Mouse (Mus musculus) heart, adult 2 months (tissue): ENCODE measurements around the gene Kif28. TPM values are rescaled to one million over a fixed set of nuclear protein-coding genes. Genes with fewer than 3 reads are reported as not detected.

ENCODE experiments used
- DNase-seq, 2 experiments: peaks; one replicate each; pipeline ENCODE4 v3.0.0; 2021
- H3K27ac ChIP-seq: fragments of 200-600 bp; 2 replicates; pipeline ENCODE4 v1.8.1; 2022
- H3K27me3 ChIP-seq: fragments of 200-500 bp; 2 replicates; pipeline ENCODE4 v1.6.1; 2012; ENCODE audit warnings: mild to moderate bottlenecking, low read length, inconsistent platforms, mixed read lengths; ENCODE audit not compliant: control insufficient read depth, insufficient read depth
- H3K36me3 ChIP-seq: fragments of 200-500 bp; 2 replicates; pipeline ENCODE4 v1.6.1; 2012; ENCODE audit warnings: low read length, inconsistent platforms; ENCODE audit not compliant: control insufficient read depth, insufficient read depth
- H3K4me1 ChIP-seq: fragments of 200-500 bp; 2 replicates; pipeline ENCODE4 v1.6.1; 2011; ENCODE audit warnings: low read length; ENCODE audit not compliant: control insufficient read depth, insufficient read depth
- H3K4me3 ChIP-seq: fragments of 200-600 bp; 2 replicates; pipeline ENCODE4 v1.8.1; 2022
- H3K79me2 ChIP-seq: fragments of 200-500 bp; replicated peaks from 2 replicates; pipeline ENCODE4 v1.6.1; 2012; ENCODE audit warnings: mild to moderate bottlenecking, inconsistent platforms, low read length, moderate library complexity, mixed read lengths; ENCODE audit not compliant: control insufficient read depth, insufficient read depth
- H3K9ac ChIP-seq: fragments of 200-500 bp; 2 replicates; pipeline ENCODE4 v1.6.1; 2012; ENCODE audit warnings: low read depth, mild to moderate bottlenecking, control low read depth, inconsistent platforms, low read length, mixed read lengths
- CTCF ChIP-seq: fragments of 200-600 bp; IDR thresholded peaks from 2 replicates; pipeline ENCODE4 v1.8.1; 2022; ENCODE audit warnings: antibody characterized with exemption, mild to moderate bottlenecking, moderate library complexity
- EP300 ChIP-seq: fragments of 200-500 bp; IDR thresholded peaks from 2 replicates; pipeline ENCODE4 v1.6.1; 2011; ENCODE audit warnings: low read depth, low read length, control low read depth; ENCODE audit not compliant: insufficient read depth
- POLR2A ChIP-seq: fragments of 200-500 bp; IDR thresholded peaks from 2 replicates; pipeline ENCODE4 v1.6.1; 2011; ENCODE audit warnings: mild to moderate bottlenecking, low read depth, low read length, control low read depth; ENCODE audit not compliant: insufficient read depth
- whole genome bisulfite sequencing: fragments of 180-500 bp; shearing (Covaris S2); methylation state at CpG from one replicate; pipeline ENCODE4 v1.1.7; 2018; 5-methylcytosine and 5-hydroxymethylcytosine counted together
- intact Hi-C: fragments of 180-260 bp; cut with DNase I; formaldehyde crosslinking; loops from one replicate; pipeline ENCODE4 v1.15.1; 2025
- long read RNA-seq: library from polyadenylated mRNA; stranded (forward); transcript quantifications from one replicate; pipeline ENCODE4 v2.0.0, GENCODE M21; 2021
- polyA plus RNA-seq: library from polyadenylated mRNA; depleted of rRNA; stranded (reverse); fragments of >200 nt; gene quantifications from 2 replicates; pipeline ENCODE4 v1.2.3, GENCODE M21; 2012; rRNA removed
- total RNA-seq, 2 experiments: library from RNA; stranded (reverse); gene quantifications; 2 replicates each; pipeline ENCODE4 v1.2.3; 2021

Gene Kif28
- under 1 TPM; 0.25 to 0.47 TPM for total RNA-seq
- 0.66 and 1.2 TPM in 2 replicates for polyA plus RNA-seq
- long read RNA-seq, partial matches to known transcripts = 0 of 1 reads
- long read RNA-seq, other reads (novel, unspliced or antisense) = 1 of 1 reads

DNA sequence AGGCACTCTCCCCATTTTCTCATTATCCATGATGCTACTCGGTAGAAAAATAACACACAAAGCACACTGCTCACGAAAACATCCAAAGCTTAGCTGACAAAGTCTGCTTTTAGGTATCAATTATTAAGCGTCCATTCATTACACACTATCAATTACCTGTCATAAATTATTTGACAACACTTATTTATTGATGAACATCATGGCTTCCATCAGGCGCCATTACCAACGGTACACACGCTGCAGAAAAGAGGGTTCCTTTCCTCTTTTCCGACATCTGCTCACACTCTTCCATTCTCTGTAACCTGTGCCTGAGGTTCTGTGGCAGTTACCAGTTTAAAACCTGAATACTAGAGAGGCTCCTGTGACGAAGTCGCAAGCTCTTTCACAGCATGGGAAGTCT, at the start of gene Kif28:
Gene Kif28, minus strand, starts transcription at position 101 of the 400 bp plus-strand sequence.
- no peak within 1 kb of the TSS for H3K9ac ChIP-seq
- H3K36me3 ChIP-seq = no peaks in the 10 kb centered on the region; the same call in 1 of the 2 replicates
- H3K27me3 ChIP-seq = no peaks in the 10 kb centered on the region
- H3K4me3 ChIP-seq = no peak within 1 kb of the TSS
- no peak for TF ChIP-seq CTCF
- TF ChIP-seq POLR2A = no peak
- TF ChIP-seq EP300 = no peak
- 95% methylated on average over 9 of the region's 9 CpGs for WGBS
- H3K79me2 ChIP-seq = no peaks in the 10 kb centered on the region
- intact Hi-C loops = no loop called here
- DNase-seq = no peak
- H3K4me1 ChIP-seq = no peaks in the 10 kb centered on the region
- no peak within 1 kb of the TSS for H3K27ac ChIP-seq

- WGBS = 65% methylated on average over 4 of the region's 4 CpGs
- H3K27ac ChIP-seq = no peak overlapping the region
- peaks cover 2% of the 10 kb centered on the region; the same call in 1 of the 2 replicates for H3K79me2 ChIP-seq
- intact Hi-C loops = loop anchor here (5.0 kb wide), 1 partner anchor 35 kb away; no protein-coding TSS in a partner anchor
- H3K36me3 ChIP-seq = peaks cover 9% of the 10 kb centered on the region
- TF ChIP-seq EP300 (no peak), POLR2A (no peak), CTCF (no peak)
- H3K27me3 ChIP-seq = no peaks in the 10 kb centered on the region
- no peak overlapping the region for H3K9ac ChIP-seq
- DNase-seq = no peak
- no peak overlapping the region for H3K4me3 ChIP-seq
- no peaks in the 10 kb centered on the region; the same call in 1 of the 2 replicates for H3K4me1 ChIP-seq
These were observed 42.2 kb upstream of the Kif28 start for GRCm38 (mm10) chr1:179787281-179787680.

- Histone ChIP-seq H3K27ac (no peak overlapping the region), H3K36me3 (peaks cover 6% of the 10 kb centered on the region), H3K4me1 (no peaks in the 10 kb centered on the region), H3K27me3 (no peaks in the 10 kb centered on the region), H3K79me2 (no peaks in the 10 kb centered on the region; the same call in 1 of the 2 replicates), H3K9ac (no peak overlapping the region), H3K4me3 (no peak overlapping the region)
- intact Hi-C loops = loop anchor here (5.0 kb wide), 1 partner anchor 33 kb away; no protein-coding TSS in a partner anchor
- DNase-seq = no peak
- 85% methylated on average over 5 of the region's 5 CpGs for WGBS
- no peak for TF ChIP-seq EP300
- no peak for TF ChIP-seq CTCF
- TF ChIP-seq POLR2A = no peak
These were observed 40.4 kb upstream of the Kif28 start for GRCm38 (mm10) chr1:179785502-179785901.

DNA sequence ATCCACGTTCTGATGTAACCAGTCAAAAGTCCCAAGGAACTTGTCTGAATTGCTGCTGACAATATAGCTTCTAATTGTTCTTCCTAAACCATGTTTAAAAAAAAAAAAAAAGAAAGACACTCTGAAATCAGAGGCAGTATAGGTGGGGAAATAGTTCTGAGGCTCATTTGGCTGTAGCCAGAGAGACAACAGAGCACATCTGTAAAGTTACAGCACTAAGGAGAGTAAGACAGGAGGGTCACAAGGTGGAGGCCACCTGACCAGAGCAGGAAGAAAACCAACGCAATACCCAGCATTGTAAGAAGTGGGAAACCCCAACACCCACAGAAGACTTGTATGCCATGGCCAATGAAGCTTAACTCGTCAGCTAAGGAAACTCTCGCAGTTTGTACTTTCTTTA, 39.0 kb upstream of the Kif28 start:
- Histone ChIP-seq H3K4me3 (no peak overlapping the region), H3K27ac (no peak overlapping the region), H3K27me3 (no peaks in the 10 kb centered on the region), H3K36me3 (no peaks in the 10 kb centered on the region; the same call in 1 of the 2 replicates), H3K79me2 (no peaks in the 10 kb centered on the region), H3K9ac (no peak overlapping the region), H3K4me1 (no peaks in the 10 kb centered on the region)
- 80% methylated on average over 4 of the region's 4 CpGs for WGBS
- intact Hi-C loops = no loop called here
- TF ChIP-seq POLR2A (no peak), CTCF (no peak), EP300 (no peak)
- no peak for DNase-seq

DNA sequence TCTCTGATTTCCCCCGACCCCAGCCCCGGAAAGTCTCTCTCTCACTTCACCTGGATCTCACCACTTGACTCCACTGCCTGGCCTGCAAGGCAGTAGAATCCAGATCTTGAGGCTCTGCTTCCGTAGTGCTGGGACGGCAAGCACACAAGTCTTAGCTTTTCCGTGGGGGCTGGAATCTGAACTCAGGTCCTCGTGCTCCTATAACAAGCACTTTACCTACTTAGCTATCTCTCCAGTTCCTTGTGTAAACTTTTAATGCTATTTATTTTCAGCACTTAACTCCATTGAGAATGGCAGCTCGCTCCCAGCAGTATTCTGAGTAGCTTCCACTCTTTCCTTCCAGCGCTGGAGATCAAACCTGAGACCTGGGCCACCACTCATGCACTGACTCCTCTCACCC, 31.8 kb upstream of the Kif28 start:
- H3K27ac ChIP-seq = no peak overlapping the region
- no peak overlapping the region for H3K4me3 ChIP-seq
- no peak for DNase-seq
- 96% methylated on average over 8 of the region's 8 CpGs for WGBS
- TF ChIP-seq POLR2A (no peak), CTCF (no peak), EP300 (no peak)
- no peaks in the 10 kb centered on the region for H3K27me3 ChIP-seq
- intact Hi-C loops = no loop called here
- no peaks in the 10 kb centered on the region for H3K79me2 ChIP-seq
- no peaks in the 10 kb centered on the region for H3K4me1 ChIP-seq
- H3K36me3 ChIP-seq = peaks cover 3% of the 10 kb centered on the region
- no peak overlapping the region for H3K9ac ChIP-seq

DNA sequence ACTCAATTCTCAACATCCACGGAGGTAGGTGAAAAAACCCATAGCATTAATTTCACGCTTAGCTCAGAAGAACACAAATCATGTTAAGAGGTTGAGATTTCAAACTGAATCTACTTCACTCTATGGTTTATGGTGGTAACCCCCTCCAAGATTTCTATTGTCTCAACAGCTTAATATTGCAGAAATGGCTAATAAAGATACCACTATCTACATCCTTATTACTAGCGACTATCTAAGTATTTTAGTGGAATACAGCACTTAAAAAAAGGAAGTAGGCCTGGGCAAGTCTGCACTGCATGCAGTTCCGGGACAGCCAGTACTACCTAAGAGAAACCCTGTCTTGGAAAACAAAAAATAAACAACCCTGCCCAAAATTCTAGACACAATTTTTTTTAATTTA, 15.5 kb upstream of the Kif28 start:
- no peaks in the 10 kb centered on the region for H3K27me3 ChIP-seq
- 83% methylated on average over 4 of the region's 4 CpGs for WGBS
- TF ChIP-seq CTCF = no peak
- no peak for TF ChIP-seq POLR2A
- TF ChIP-seq EP300 = no peak
- intact Hi-C loops = loop anchor here (10.0 kb wide), 1 partner anchor 226 kb away; no protein-coding TSS in a partner anchor
- DNase-seq = no peak
- no peak overlapping the region for H3K4me3 ChIP-seq
- H3K27ac ChIP-seq = no peak overlapping the region
- H3K4me1 ChIP-seq = no peaks in the 10 kb centered on the region
- no peaks in the 10 kb centered on the region for H3K79me2 ChIP-seq
- no peak overlapping the region for H3K9ac ChIP-seq
- H3K36me3 ChIP-seq = peaks cover 2% of the 10 kb centered on the region; the same call in 1 of the 2 replicates
